Mouse (Mus musculus): Measurements from ENCODE around the gene Ap4b1. TPM values are rescaled to one million over a fixed set of nuclear protein-coding genes. Genes with fewer than 3 reads are reported as not detected.

Gene Ap4b1
- polyA plus RNA-seq, 1 experiment from 2014 or later: 14.1 TPM

DNA sequence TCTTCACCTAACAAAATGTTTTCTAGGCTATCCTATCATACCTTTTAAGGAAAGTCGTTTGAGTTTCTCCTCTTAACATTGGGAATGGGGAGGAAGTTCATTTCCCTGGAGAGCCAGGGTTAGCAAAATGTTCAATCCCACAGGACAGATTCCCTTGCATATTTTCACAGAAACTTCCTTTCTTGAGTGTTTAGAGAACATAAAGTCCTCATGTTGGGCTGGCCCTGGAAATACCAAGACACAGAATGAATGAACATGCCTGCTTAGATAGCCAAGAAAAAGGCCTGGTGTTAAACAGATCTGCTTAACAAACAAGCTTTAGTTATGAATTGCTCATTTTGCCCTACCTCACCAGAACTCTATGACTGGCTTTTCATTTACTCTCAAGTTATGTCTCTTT is 16.8 kb upstream of the Ap4b1 start:
- Histone ChIP-seq H3K4me1 (ENCODE audit: insufficient read depth) (peaks cover 32% of the 10 kb centered on the region), H3K4me3 (ENCODE audit: low read depth, low read length) (no peak overlapping the region), H3K27me3 (ENCODE audit: insufficient read depth, low read length) (no peaks in the 10 kb centered on the region), H3K9ac (replicated peaks) (0 out of 2 replicates have a peak overlapping the region, but pooled peaks have one; percentile 2), H3K27ac (ENCODE audit: low read depth) (peak overlapping the region; percentile 97), H3K9me3 (ENCODE audit: low read length) (no peaks in the 10 kb centered on the region), H3K36me3 (replicated peaks; ENCODE audit: insufficient read depth, low read length) (no peaks in the 10 kb centered on the region), H3K4me2 (ENCODE audit: low read depth, low read length) (peak overlapping the region; percentile 71; the same call in 1 of the 2 replicates)
- DNase-seq (no peak), ATAC-seq (no peak)
- 84% methylated on average over 1 of the region's 1 CpGs for WGBS (ENCODE audit: insufficient replicate concordance)
- TF ChIP-seq EP300 (IDR thresholded peaks at IDR 0.05; ENCODE audit: low read depth) (no peak), CTCF (IDR thresholded peaks at IDR 0.05; ENCODE audit: low read depth) (no peak)

DNA sequence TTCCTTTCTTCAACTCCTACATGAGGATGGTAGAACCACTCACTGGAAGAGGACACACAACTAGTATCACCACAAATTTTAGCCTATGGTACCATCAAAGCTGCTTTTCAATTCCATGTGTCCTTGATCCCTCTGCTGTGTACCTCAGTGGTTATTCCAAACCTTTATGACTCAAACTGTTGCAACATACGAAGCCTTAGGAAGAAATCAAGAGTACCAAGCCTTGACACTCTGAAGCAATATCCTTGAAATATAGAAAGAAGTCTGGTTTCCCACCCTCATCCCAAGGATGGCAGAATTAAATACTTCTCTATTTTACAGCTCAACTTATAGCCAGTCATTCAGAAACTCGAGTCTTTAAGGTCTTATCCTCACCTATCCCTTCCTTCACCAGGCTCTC is 12.9 kb upstream of the Ap4b1 start:
- WGBS (ENCODE audit: insufficient replicate concordance): 62% methylated on average over 2 of the region's 2 CpGs
- TF ChIP-seq CTCF (IDR thresholded peaks at IDR 0.05; ENCODE audit: low read depth): no peak
- TF ChIP-seq EP300 (IDR thresholded peaks at IDR 0.05; ENCODE audit: low read depth): no peak

DNA sequence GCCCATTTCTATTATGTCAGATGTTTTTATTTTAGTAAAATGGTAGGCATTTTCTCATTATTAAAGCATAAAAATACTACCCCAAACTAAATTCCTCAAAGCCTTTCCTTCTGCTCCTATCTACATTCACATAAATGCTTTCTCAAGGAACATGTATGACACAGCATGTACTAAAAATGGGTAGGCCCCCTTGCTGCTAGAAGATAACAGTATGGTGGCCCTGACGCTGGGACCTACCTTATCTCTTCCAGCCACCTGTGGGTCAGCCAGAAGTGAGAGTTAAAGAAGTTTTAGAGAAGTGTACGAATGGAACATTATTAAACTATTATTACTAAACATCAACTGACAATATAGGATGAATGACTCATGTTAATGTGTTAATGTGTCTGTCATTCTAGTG is 9.8 kb upstream of the Ap4b1 start:
- no peaks in the 10 kb centered on the region for H3K27me3 ChIP-seq (ENCODE audit: insufficient read depth, low read length)
- ATAC-seq: peak; percentile 68
- DNase-seq: peak; percentile 51
- 55% methylated on average over 2 of the region's 2 CpGs for WGBS (ENCODE audit: insufficient replicate concordance)
- peaks cover 19% of the 10 kb centered on the region for H3K36me3 ChIP-seq (replicated peaks; ENCODE audit: insufficient read depth, low read length)
- H3K9ac ChIP-seq (replicated peaks): no peak overlapping the region
- TF ChIP-seq CTCF (IDR thresholded peaks at IDR 0.05; ENCODE audit: low read depth): no peak
- peak; percentile 100 for TF ChIP-seq EP300 (IDR thresholded peaks at IDR 0.05; ENCODE audit: low read depth)
- no peaks in the 10 kb centered on the region for H3K9me3 ChIP-seq (ENCODE audit: low read length)
- H3K4me2 ChIP-seq (ENCODE audit: low read depth, low read length): 0 out of 2 replicates have a peak overlapping the region, but pooled peaks have one; percentile 50
- H3K4me3 ChIP-seq (ENCODE audit: low read depth, low read length): no peak overlapping the region
- H3K27ac ChIP-seq (ENCODE audit: low read depth): peak overlapping the region; percentile 99
- peaks cover 47% of the 10 kb centered on the region for H3K4me1 ChIP-seq (ENCODE audit: insufficient read depth)

More for the DNA sequence above, 12.9 kb upstream of the Ap4b1 start:
- H3K4me1 ChIP-seq (ENCODE audit: insufficient read depth): peaks cover 40% of the 10 kb centered on the region
- DNase-seq: no peak
- H3K27me3 ChIP-seq (ENCODE audit: insufficient read depth, low read length): no peaks in the 10 kb centered on the region
- H3K36me3 ChIP-seq (replicated peaks; ENCODE audit: insufficient read depth, low read length): no peaks in the 10 kb centered on the region
- no peak for ATAC-seq
- no peaks in the 10 kb centered on the region for H3K9me3 ChIP-seq (ENCODE audit: low read length)
- no peak overlapping the region for H3K4me2 ChIP-seq (ENCODE audit: low read depth, low read length)
- no peak overlapping the region for H3K27ac ChIP-seq (ENCODE audit: low read depth)
- no peak overlapping the region for H3K4me3 ChIP-seq (ENCODE audit: low read depth, low read length)
- H3K9ac ChIP-seq (replicated peaks): no peak overlapping the region

DNA sequence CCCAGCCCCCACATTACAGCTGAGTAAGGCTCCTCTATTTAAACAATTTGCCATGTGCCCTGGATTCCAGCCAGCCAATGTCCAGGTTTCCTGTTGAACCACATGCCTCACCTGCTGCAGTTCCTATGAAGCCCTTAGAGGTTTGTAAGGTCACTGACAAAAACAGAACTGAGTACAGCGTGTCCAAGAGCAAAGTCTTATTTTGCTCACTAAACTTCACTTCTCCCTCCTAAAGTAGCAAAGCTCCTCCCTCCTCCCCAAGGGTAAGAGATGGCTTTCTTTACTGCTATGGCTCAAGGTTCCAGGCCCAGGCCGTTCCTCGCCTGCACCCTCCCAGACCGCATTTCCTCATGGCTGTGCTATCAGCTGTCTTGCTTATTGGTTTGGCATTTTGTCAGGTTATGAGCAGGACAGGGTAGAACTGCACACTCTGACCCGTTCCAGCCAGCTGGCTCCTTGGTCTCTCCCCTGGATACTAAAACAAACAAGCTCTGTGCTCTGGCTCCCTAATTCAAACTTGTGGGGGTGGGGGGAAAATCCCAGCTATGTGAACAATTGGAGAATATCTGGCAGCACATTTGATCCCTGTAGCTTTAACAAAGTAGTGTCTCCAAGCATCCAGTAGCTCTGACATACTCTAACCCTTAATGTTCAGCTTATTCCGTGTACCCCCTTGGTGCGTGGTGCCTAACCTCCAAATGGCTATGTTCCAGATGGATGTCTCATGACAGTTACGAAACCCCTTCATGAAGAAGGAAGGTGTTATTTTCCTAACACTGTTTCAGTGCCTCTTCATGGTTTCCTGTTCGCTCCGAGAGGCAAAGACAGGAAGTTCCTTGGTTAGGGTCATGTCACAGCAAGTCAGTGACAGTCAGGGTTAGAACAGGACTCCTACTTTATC is 7.4 kb upstream of the Ap4b1 start:
- peak; percentile 91 for ATAC-seq
- Histone ChIP-seq H3K4me2 (ENCODE audit: low read depth, low read length) (peak overlapping the region; percentile 49), H3K4me3 (ENCODE audit: low read depth, low read length) (no peak overlapping the region), H3K27ac (ENCODE audit: low read depth) (peak overlapping the region; percentile 99), H3K27me3 (ENCODE audit: insufficient read depth, low read length) (no peaks in the 10 kb centered on the region), H3K36me3 (replicated peaks; ENCODE audit: insufficient read depth, low read length) (peaks cover 34% of the 10 kb centered on the region), H3K9me3 (ENCODE audit: low read length) (no peaks in the 10 kb centered on the region), H3K9ac (replicated peaks) (peak overlapping the region; percentile 47), H3K4me1 (ENCODE audit: insufficient read depth) (peaks cover 56% of the 10 kb centered on the region)
- DNase-seq: peak; percentile 82
- WGBS (ENCODE audit: insufficient replicate concordance): 5% methylated on average over 10 of the region's 10 CpGs
- TF ChIP-seq EP300 (IDR thresholded peaks at IDR 0.05; ENCODE audit: low read depth) (peak; percentile 79), CTCF (IDR thresholded peaks at IDR 0.05; ENCODE audit: low read depth) (no peak; the same call in 1 of the 2 replicates)

DNA sequence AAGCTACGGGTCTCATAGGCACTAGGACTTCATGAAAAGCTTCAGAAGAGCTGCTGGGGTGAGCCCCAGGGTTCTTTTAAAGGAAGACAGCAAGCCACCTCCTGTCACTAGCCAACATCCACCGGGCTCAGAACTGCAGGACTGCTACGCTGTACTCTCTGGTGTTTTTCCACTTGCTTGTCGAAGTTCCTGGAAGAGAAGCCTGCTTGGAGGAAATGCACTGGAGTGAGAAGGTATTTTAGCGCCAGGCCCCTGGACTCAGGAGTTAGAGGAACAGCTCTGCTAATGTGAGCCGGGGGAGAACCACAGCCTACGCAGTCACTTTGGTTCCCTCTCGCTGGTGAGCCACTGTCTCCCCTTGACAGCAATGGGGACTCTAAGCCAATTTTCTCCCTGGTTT is 6.5 kb upstream of the Ap4b1 start:
- TF ChIP-seq EP300 (IDR thresholded peaks at IDR 0.05; ENCODE audit: low read depth): no peak
- no peak for TF ChIP-seq CTCF (IDR thresholded peaks at IDR 0.05; ENCODE audit: low read depth)
- peak overlapping the region; percentile 27 for H3K4me2 ChIP-seq (ENCODE audit: low read depth, low read length)
- peak overlapping the region; percentile 32; the same call in 1 of the 2 replicates for H3K9ac ChIP-seq (replicated peaks)
- peaks cover 63% of the 10 kb centered on the region for H3K4me1 ChIP-seq (ENCODE audit: insufficient read depth)
- no peak for DNase-seq
- H3K4me3 ChIP-seq (ENCODE audit: low read depth, low read length): no peak overlapping the region
- peak overlapping the region; percentile 99 for H3K27ac ChIP-seq (ENCODE audit: low read depth)
- WGBS (ENCODE audit: insufficient replicate concordance): 46% methylated on average over 8 of the region's 8 CpGs
- peaks cover 39% of the 10 kb centered on the region for H3K36me3 ChIP-seq (replicated peaks; ENCODE audit: insufficient read depth, low read length)
- H3K9me3 ChIP-seq (ENCODE audit: low read length): no peaks in the 10 kb centered on the region
- H3K27me3 ChIP-seq (ENCODE audit: insufficient read depth, low read length): no peaks in the 10 kb centered on the region
- ATAC-seq: no peak

DNA sequence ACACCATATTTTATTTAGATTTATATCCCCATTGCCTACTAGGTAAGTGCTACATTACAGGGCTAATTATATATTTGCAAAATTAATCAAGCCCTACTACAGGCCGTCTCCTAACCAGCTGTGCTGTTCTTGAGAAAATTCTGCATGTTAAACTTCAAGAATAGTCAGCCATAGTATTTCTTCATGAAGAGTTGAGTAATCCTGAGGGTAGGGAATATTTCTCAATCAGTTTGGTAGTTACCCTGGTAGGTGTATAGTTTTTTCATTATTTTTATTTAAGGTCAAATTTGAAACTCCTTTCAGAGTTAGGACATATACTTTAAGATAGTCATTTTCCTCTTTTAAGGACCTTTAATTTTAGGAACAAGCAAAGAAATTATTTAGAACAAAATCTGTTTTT is 3.6 kb upstream of the Ap4b1 start:
- no peak overlapping the region for H3K4me3 ChIP-seq (ENCODE audit: low read depth, low read length)
- peaks cover 49% of the 10 kb centered on the region for H3K4me1 ChIP-seq (ENCODE audit: insufficient read depth)
- peak overlapping the region; percentile 56; the same call in 1 of the 2 replicates for H3K27ac ChIP-seq (ENCODE audit: low read depth)
- no peaks in the 10 kb centered on the region for H3K9me3 ChIP-seq (ENCODE audit: low read length)
- DNase-seq: no peak
- no peak for ATAC-seq
- peaks cover 39% of the 10 kb centered on the region for H3K36me3 ChIP-seq (replicated peaks; ENCODE audit: insufficient read depth, low read length)
- peak overlapping the region; percentile 15; the same call in 1 of the 2 replicates for H3K4me2 ChIP-seq (ENCODE audit: low read depth, low read length)
- no peaks in the 10 kb centered on the region for H3K27me3 ChIP-seq (ENCODE audit: insufficient read depth, low read length)
- WGBS (ENCODE audit: insufficient replicate concordance): 67% methylated on average over 1 of the region's 1 CpGs
- TF ChIP-seq EP300 (IDR thresholded peaks at IDR 0.05; ENCODE audit: low read depth) (0 out of 2 replicates have a peak, but pooled peaks have one; percentile 19), CTCF (IDR thresholded peaks at IDR 0.05; ENCODE audit: low read depth) (no peak)
- no peak overlapping the region for H3K9ac ChIP-seq (replicated peaks)

All from liver, postnatal 0 days (tissue).